Mouse (Mus musculus) C2C12 (cell line): ENCODE data around the gene Mon2.
A peak's percentile ranks its signal among the peaks of the same experiment; 100 is the strongest.

ENCODE experiments used
- CEBPB ChIP-seq: IDR thresholded peaks from one replicate; pipeline ENCODE4 v1.6.1; 2011; ENCODE audit warnings: low read depth, mild to moderate bottlenecking, control low read depth, moderate library complexity
- CTCF ChIP-seq: IDR thresholded peaks from one replicate; pipeline ENCODE4 v1.5.1; 2011; ENCODE audit not compliant: control insufficient read depth, insufficient read depth, insufficient read length
- FOSL1 ChIP-seq: IDR thresholded peaks from one replicate; pipeline ENCODE4 v1.8.0; 2011; ENCODE audit warnings: mild to moderate bottlenecking, low read length; ENCODE audit not compliant: poor library complexity, insufficient read depth, severe bottlenecking
- MAX ChIP-seq: IDR thresholded peaks from one replicate; pipeline ENCODE4 v1.6.1; 2011; ENCODE audit warnings: mild to moderate bottlenecking, control low read depth
- MYOD1 ChIP-seq: IDR thresholded peaks from one replicate; pipeline ENCODE4 v1.6.1; 2011; ENCODE audit warnings: low read depth; ENCODE audit not compliant: control insufficient read depth, insufficient read length
- MYOG ChIP-seq: IDR thresholded peaks from one replicate; pipeline ENCODE4 v1.6.1; 2011; ENCODE audit not compliant: control insufficient read depth, insufficient read length; ENCODE audit errors: extremely low read depth
- USF1 ChIP-seq: IDR thresholded peaks from one replicate; pipeline ENCODE4 v1.6.1; 2011; ENCODE audit warnings: low read depth, mild to moderate bottlenecking, control low read depth, moderate library complexity

DNA sequence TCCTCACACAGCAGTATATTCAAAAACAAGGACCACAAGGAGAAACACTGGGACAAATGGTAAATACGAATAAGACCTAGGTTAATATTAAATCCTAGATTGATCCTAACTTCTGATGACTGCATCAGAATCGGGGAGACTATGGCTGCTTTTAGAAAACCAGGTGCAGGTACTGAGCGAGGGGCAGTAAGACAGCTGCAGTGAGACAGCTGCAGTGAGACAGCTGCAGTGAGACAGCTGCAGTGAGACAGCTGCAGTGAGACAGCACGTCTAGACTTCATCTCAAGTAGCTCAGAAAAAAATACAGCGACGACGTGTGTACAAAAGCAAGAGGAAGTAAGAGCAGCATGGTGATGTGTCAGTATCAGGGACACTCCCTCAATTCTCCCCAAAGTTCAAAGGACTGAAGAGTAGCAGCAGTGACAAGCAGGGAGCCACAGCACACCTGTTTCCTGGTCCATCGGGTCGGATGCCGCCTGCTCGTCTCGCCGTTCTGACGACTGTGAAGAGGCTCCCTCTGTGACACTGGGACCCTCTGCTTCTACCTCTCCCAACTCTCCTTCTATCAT lies 44.1 kb downstream of the Mon2 start:
- TF ChIP-seq CTCF (no peak), FOSL1 (no peak), MYOG (no peak), MAX (no peak), MYOD1 (peak; percentile 59), USF1 (no peak), CEBPB (no peak)
